Mouse (Mus musculus) embryo, embryonic 9.5 days (tissue): Measurements from ENCODE around the gene Heg1.

ENCODE experiments used
- DNase-seq: peaks from one replicate; pipeline ENCODE4 v3.0.0-alpha.2; 2017; ENCODE audit errors: extremely low spot score

Heg1 gene

GRCm38 (mm10) chr16:33677313-33677690 lies 6.9 kb upstream of the Heg1 start:
- no peak for DNase-seq

DNA sequence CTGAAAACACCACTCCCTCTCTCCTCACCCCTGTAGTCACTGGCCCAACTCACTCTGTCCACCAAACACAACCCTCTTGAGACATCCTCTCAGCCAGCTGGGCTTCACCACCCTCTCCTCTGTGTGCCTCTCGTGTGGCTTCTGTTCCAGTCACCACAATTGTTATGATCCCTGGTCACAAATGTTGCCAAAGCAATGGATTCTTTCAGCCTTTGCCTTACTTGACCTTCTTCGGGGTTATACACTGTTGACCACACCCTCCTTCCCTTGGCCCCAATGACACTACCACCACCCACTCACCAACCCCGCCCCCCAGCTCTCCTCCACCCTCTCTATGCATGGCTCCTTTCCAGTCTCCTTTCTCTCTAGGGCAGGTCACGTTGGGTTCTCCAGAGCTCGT lies 6.3 kb upstream of the Heg1 start:
- DNase-seq: no peak

GRCm38 (mm10) chr16:33680271-33680670 lies 3.9 kb upstream of the Heg1 start:
- DNase-seq: no peak

DNA sequence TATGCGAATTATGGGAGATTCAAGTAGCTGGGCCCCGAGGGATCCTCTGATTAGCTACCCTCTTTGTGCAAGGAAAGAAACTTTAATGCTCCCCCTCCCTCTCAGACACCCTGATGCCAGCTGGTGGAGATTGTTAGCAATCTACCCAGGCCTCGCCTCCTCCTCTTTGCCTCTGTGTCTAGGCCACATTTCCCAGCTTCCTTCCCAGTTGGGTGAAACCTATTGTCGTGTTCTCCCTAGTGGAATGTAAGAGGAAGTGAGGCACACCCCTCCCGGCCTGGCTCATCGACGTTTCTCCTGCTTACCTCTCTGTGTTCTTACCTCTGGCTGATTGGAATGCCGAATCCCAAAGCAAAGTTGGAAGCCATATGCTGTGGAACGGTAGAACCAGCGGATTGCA lies 3.4 kb upstream of the Heg1 start:
- no peak for DNase-seq

GRCm38 (mm10) chr16:33681661-33682060 lies 2.5 kb upstream of the Heg1 start:
- no peak for DNase-seq

GRCm38 (mm10) chr16:33682651-33683050 lies 1.5 kb upstream of the Heg1 start:
- no peak for DNase-seq

GRCm38 (mm10) chr16:33683206-33684161 lies 686 bp upstream of the Heg1 start:
- no peak for DNase-seq

DNA sequence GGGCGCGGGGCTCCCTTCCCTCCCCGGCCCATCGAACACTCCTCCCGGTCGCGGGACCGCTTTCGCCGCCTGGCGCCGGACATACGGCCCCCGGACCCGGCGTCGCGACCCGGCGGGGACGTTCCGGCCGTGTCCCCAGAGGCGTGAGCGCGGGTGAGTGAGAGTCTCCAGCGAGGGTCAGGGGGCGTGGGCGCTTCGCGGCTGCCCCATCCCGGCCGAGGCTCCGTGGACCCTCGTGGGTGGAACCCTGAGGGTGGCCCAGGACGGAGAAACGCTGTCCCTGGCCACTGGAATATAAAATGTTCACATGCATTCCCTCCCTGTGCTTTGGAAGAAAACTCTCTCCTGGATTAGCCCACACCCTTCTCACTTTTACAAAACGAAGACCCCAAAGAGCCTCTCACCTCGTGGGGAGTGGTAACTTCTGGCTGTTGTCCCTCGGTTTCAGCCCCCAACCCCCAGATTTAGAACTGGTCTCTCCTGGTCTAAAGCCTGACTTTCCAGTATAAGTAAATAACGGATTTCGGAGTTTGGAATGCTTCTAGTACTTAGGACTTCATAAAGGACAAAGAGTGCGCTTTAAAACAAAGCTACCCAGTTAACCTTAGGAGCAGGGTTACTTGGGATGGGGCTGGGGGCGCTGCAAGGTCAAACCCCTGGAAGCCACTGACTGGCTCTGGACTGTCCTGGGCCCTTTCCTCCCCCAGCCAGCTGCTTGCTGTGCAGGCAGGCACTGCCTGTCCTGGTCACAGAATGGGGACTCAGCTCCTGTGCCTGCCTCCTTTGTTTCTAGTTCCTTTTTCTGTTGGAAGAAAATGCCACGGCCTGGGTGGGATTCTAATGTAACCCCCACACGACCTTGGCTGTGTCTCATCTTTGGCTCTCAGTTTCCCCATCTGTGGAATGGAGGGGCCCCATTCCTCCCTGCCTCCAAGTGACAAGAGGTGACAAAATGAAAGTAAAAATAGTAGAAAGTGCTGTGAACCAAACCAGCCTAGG lies 832 bp downstream of the Heg1 start:
- DNase-seq: peak; percentile 58

GRCm38 (mm10) chr16:33686056-33686455 lies 1.9 kb downstream of the Heg1 start:
- DNase-seq: no peak

DNA sequence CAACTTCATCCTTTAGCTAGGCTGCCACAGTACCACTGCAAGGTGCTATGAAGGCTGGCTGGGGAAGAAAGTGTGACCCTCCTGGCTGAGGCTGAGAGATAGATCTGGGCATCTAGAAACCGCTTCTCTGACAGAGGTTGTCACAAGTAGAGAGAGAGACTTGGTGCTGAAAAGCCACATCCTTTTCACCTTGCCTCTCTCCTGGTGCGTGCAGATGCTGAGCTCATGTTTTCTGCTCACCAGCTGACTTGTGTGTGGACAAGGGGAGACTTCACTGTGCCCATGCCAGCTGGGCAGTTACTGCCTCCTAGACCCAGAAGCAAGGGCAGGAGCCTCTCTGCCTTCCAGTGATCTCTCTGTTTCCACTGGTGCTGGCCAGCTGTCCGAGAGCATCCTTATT lies 3.6 kb downstream of the Heg1 start:
- DNase-seq: no peak

GRCm38 (mm10) chr16:33690975-33691747 lies 7.0 kb downstream of the Heg1 start:
- no peak for DNase-seq

- DNase-seq: no peak
Measured at GRCm38 (mm10) chr16:33693553-33693952, 9.4 kb downstream of the Heg1 start.

- DNase-seq: no peak
Measured at GRCm38 (mm10) chr16:33696811-33697575, 12.8 kb downstream of the Heg1 start.

GRCm38 (mm10) chr16:33697576-33698276 lies 13.6 kb downstream of the Heg1 start:
- DNase-seq: no peak

DNA sequence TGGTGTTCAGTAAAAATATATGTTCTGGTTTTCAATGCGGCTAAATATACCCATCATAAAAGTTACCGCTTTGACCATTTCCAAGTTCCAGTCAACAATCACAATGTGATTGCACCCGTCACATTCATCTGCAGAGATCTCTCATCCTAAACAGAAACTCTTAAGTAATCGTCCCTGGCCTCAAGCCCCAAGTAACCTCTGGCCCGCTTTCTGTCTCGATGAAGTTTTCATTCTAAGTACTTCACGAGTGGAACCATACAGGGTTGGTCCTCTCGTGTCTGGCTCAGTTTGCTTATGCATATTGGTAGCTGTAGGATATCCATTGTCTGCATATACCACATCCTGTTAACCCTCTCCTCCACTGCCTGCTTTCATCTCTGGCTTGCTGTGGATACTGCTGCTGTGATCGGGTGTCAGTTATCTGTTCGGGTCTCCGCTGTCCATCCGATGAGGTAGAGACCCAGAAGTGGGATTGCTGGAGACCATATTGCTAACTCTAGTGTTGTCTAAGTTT lies 14.2 kb downstream of the Heg1 start:
- no peak for DNase-seq

DNA sequence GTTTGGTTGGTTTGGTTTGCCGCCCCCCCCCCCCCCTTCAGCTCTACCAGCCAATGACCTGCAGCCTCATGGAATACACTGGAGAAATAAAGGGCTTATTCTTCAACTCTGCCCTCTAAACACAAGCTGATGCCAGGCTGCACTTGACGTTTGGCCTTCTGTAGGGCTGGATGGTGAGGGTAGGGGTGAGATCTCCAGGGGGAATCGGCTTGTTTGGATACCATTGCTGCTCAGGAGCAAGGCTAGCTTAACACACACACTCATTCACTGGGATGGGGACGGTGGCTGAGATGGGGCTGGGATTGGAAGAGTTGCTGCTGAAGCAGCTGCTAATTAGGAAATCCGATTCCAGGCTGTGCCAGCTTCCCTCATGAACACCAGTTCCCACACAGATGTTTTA lies 16.4 kb downstream of the Heg1 start:
- no peak for DNase-seq

DNA sequence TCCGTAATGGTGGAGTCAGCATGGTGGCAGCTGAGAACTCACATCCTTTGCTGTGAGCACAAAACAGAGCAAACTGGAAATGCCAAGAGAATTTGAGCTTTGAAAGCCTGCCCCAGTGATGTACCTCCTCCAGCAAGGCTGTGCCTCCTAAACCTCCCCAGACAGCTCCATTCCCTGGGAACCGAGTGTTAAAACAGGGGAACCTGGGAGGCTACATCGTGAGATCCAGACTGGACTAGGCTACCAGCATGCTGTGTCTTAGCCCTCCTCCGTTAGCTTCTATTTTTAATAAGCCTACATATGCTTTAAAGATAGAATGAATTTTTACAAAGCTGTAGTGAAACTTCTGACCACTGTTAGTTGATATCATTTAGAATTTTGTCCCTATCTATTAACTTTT lies 17.7 kb downstream of the Heg1 start:
- DNase-seq: no peak

DNA sequence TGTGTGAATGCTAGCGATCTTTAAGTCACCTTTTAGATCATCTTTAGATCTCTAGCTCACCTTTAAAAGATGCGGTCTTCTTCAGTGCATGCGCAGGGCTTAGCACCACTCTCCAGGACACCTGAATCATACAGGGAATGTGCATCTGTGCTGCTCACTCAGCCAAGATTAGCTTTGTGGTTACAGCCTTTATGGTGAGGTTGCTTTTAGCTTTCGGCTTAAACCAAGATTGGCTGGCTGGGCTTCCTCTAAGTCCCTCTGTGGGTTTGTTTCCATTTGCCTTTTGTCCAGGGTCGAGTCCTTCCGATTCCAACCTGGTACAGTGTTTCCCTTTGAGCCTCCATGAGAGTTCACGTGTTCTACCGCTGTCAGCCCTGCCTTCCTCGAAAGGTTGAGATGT lies 20.1 kb downstream of the Heg1 start:
- DNase-seq: no peak

DNA sequence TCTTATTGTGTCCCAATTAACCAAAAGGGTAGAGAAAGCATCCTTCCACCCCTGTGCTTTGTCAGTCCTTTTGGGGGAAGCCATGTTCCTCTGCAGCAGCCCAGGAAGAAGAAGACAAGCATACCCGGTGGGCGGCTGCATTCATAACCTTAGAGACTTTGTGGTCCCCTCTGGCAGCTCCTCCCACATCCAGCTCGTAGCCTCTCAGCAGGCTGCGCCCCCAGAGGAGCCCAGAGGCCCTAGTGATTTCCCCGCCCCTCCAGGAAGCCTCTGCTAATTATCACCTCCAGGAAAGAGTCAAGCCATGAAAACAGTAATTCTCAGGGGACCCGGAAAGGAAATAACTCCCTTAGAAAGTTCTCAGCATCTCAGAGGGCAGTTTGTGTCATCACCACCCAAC lies 21.1 kb downstream of the Heg1 start:
- no peak for DNase-seq
